Mouse (Mus musculus) Patski (cell line): Measurements from ENCODE around the gene Tigd2. TPM values are rescaled to one million over a fixed set of nuclear protein-coding genes. Genes with fewer than 3 reads are reported as not detected.

Source experiments
- ATAC-seq: fragments of 100-300 bp; one replicate; pipeline ENCODE4 v1.8.0; 2021
- CTCF ChIA-PET: fragments of 350-600 bp; sonication (Branson Sonifier 250); formaldehyde crosslinking; loops from one replicate; lab custom pipeline; 2022; ENCODE audit warnings: inconsistent platforms; lab: Charles Lee
- POLR2A ChIA-PET: fragments of 350-600 bp; sonication (Branson Sonifier 250); formaldehyde crosslinking; loops from one replicate; lab custom pipeline; 2022; ENCODE audit warnings: antibody characterized with exemption, inconsistent platforms; lab: Charles Lee
- DNase-seq: peaks from one replicate; pipeline ENCODE4 v3.0.0-alpha.2; 2011; ENCODE audit warnings: low read depth, low spot score
- H3K27me3 ChIP-seq: fragments of 371-371 bp; one replicate; pipeline ENCODE4 v1.5.1; 2021
- CTCF ChIP-seq: fragments of 100-300 bp; IDR thresholded peaks from one replicate; pipeline ENCODE4 v1.5.1; 2021
- in situ Hi-C: fragments of 300-500 bp; cut with MboI; formaldehyde crosslinking; loops from 3 replicates; pipeline ENCODE4 v1.11.1; 2018; ENCODE audit warnings: low pct_unique_long_range_greater_than_20kb, mixed read lengths
- polyA plus RNA-seq: library from polyadenylated mRNA; unstranded; gene quantifications from one replicate; pipeline ENCODE4 v1.2.3, GENCODE M21; 2021

The Tigd2 gene
- 13.3 TPM for polyA plus RNA-seq

- no peaks in the 10 kb centered on the region for H3K27me3 ChIP-seq
- ATAC-seq (peak; percentile 97), DNase-seq (peak; percentile 49)
- TF ChIP-seq CTCF, result peak; percentile 98
- in situ Hi-C loops, result no loop called here
- ChIA-PET POLR2A (interaction anchor here (1.3 kb wide), 1 partner anchor 10 kb away, joined by 5 read pairs; no protein-coding TSS in a partner anchor), CTCF (interaction anchor here (0.8 to 1.7 kb wide), 6 partner anchors 10 to 378 kb away, joined by 3 to 11 read pairs (median 3); partner anchors contain the start of gene Herc3)
These were observed at the start of gene Tigd2 for GRCm38 (mm10) chr6:59208685-59209298. Tigd2 (plus strand) TSS chr6:59208870.

- no peaks in the 10 kb centered on the region for H3K27me3 ChIP-seq
- ChIA-PET POLR2A (no interaction called here), CTCF (interaction anchor here (1.0 kb wide), 1 partner anchor 9 kb away, joined by 3 read pairs; no protein-coding TSS in a partner anchor)
- ATAC-seq, result no peak
- no peak for DNase-seq
- TF ChIP-seq CTCF, result no peak
- in situ Hi-C loops, result no loop called here
These were observed 46.7 kb upstream of the Tigd2 start for GRCm38 (mm10) chr6:59161801-59162478.

DNA sequence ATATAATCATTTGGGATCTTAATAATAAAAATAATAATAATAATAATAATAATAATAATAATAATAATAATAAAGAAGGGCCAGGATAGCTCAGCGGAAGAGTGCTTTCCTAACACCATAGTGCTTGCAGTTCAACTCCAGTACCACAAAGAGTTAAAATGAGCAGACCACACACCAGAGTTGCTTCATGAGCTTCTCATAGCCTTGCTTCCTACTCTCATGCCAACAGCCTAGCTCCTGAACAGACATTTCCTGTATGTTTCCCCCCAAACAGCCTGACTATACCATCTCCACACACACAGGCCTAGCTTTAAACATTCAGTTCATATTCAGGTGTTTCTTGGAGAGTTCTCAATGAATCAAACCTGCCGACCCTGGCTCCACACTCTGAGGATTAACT, 45.8 kb upstream of the Tigd2 start:
- TF ChIP-seq CTCF, result no peak
- ChIA-PET POLR2A (interaction anchor here (0.5 kb wide), 1 partner anchor 138 kb away, joined by 6 read pairs; the partner anchor contains the start of gene Fam13a), CTCF (interaction anchor here (1.0 kb wide), 1 partner anchor 53 kb away, joined by 3 read pairs; no protein-coding TSS in a partner anchor)
- in situ Hi-C loops, result no loop called here
- no peaks in the 10 kb centered on the region for H3K27me3 ChIP-seq
- ATAC-seq (no peak), DNase-seq (no peak)

DNA sequence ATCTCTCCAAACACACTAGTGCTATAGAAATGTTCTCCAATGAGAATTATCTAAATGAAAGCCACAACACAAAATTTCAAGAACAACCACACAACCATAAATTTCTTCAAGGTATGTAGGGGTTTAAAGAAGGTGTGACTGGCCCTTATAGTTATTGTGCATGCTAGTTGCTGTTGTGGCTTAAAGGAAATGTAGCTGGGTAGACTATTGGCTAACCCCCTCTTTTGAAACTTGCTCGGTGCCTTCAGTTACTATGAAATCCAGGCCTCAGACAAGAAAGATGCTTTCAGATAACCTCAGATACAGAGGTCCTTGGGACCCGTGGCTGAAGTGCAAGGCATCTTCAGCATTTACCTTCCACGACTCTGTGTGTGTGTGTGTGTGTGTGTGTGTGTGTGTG, 45.3 kb upstream of the Tigd2 start:
- no peaks in the 10 kb centered on the region for H3K27me3 ChIP-seq
- in situ Hi-C loops, result no loop called here
- ChIA-PET CTCF (interaction anchor here (1.0 kb wide), 1 partner anchor 53 kb away, joined by 3 read pairs; no protein-coding TSS in a partner anchor), POLR2A (interaction anchor here (0.5 kb wide), 1 partner anchor 139 kb away, joined by 6 read pairs; the partner anchor contains the start of gene Fam13a)
- DNase-seq (no peak), ATAC-seq (no peak)
- TF ChIP-seq CTCF, result no peak

DNA sequence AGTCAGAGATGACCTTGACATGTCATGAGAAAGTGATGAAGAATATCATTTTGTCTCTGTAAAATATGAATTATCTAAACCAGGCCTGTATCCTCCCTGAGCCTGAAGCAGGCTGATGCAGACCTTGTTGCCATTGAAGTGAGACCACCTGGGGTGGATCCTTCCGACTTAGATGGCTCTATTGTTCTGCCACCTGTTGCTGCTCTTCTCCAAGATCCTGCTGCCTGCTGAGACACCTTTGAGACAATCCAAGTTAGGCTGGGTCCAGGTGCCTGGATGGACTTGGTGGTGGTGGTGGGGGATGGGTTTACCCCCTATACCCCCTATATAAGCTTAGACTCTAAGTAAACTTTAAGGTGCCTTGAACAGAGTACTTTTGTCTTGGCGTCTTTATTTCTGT, 39.7 kb upstream of the Tigd2 start:
- H3K27me3 ChIP-seq, result peaks cover 5% of the 10 kb centered on the region
- DNase-seq (no peak), ATAC-seq (no peak)
- in situ Hi-C loops, result no loop called here
- CTCF ChIA-PET, result no interaction called here
- POLR2A ChIA-PET, result no interaction called here
- TF ChIP-seq CTCF, result no peak

- in situ Hi-C loops, result loop anchor here (10.0 kb wide), 1 partner anchor 246 kb away; no protein-coding TSS in a partner anchor
- POLR2A ChIA-PET, result no interaction called here
- CTCF ChIA-PET, result interaction anchor here (1.4 kb wide), 1 partner anchor 10 kb away, joined by 3 read pairs; no protein-coding TSS in a partner anchor
- DNase-seq (no peak), ATAC-seq (no peak)
- no peak for TF ChIP-seq CTCF
- peaks cover 5% of the 10 kb centered on the region for H3K27me3 ChIP-seq
These were observed 37.4 kb upstream of the Tigd2 start for GRCm38 (mm10) chr6:59171230-59171629.

DNA sequence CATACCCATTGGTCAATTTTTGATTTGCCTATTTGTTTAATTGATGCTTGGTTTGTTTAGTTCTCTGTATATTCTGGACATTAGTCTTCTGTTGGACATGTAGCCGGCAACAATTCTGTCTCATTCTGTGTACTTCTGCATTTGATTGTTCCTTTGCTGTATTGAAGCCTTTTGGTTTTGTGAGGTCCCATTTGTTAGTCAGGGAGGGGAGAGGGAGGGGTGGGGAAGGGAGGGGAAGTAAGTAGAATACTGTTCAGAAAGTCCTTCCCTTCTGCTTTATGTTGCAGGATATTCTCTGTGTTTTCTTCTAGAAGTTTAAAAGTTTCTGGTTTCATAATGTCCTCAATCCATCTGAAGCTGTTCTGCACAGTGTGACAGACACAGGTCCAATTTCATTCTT, 34.7 kb upstream of the Tigd2 start:
- ChIA-PET POLR2A (no interaction called here), CTCF (interaction anchor here (1.6 kb wide), 1 partner anchor 14 kb away, joined by 5 read pairs; no protein-coding TSS in a partner anchor)
- ATAC-seq (no peak), DNase-seq (no peak)
- in situ Hi-C loops, result loop anchor here (10.0 kb wide), 1 partner anchor 249 kb away; no protein-coding TSS in a partner anchor
- TF ChIP-seq CTCF, result no peak
- peaks cover 5% of the 10 kb centered on the region for H3K27me3 ChIP-seq

DNA sequence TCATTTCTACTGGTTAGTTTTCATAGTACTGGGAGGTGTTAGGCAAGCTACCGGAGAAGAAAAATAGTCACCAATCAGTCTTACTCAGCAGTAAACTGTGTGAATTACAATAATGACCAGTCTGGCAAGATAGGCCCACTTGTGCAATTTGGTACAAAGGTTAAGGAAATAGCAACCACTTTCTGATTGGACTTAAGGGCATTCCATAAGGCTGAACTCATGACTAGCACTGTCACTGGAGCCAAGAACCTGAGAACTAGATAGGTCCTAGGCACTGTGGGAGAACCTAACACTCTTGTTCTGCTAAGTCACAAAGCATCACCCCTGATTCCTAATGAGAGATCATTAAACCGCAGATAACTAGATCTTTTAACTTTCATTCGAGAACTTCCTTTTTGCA, 30.6 kb upstream of the Tigd2 start:
- CTCF ChIA-PET, result interaction anchor here (1.2 to 1.4 kb wide), 3 partner anchors 11 to 256 kb away, joined by 3 to 4 read pairs (median 3); no protein-coding TSS in a partner anchor
- POLR2A ChIA-PET, result no interaction called here
- DNase-seq (no peak), ATAC-seq (no peak)
- H3K27me3 ChIP-seq, result peaks cover 10% of the 10 kb centered on the region
- TF ChIP-seq CTCF, result no peak
- in situ Hi-C loops, result loop anchor here (5.0 to 10.0 kb wide), 2 partner anchors 156 to 253 kb away; partner anchors contain the start of gene Fam13a

DNA sequence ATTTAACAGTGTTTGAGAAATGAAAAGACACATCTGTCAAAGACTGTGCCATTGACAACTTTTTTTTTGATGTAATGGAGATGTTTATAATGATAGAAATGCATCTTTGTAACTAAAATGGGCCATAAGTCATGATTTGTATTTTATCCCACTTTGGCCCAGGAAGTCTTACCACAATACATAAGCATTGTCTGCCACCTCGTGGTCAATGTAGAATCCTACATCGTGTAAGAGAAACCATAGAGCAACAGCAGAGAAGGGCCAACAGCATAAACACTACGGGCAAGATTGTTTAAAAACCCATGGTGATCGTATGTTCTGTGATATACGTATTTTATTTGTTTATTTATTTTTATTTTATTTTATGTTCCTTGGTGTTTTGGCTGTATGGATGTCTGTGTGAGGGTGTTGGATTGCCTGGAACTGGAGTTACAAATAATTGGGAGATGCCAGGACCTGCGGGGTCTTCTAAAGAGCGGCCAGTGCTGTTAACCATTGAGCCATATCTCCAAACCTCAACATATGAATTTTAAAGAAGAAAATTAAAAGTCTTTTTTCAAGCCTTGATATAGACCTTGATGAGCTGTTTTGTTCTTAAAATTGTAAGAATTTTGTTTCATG, 28.2 kb upstream of the Tigd2 start:
- TF ChIP-seq CTCF, result peak; percentile 66
- ATAC-seq, result peak; percentile 64
- POLR2A ChIA-PET, result interaction anchor here (0.6 to 0.7 kb wide), 2 partner anchors 26 to 327 kb away, joined by 4 to 5 read pairs; no protein-coding TSS in a partner anchor

More for the DNA sequence above, 28.2 kb upstream of the Tigd2 start:
- H3K27me3 ChIP-seq, result peaks cover 12% of the 10 kb centered on the region
- DNase-seq, result peak; percentile 20
- CTCF ChIA-PET, result interaction anchor here (0.7 to 2.5 kb wide), 5 partner anchors 8 to 259 kb away, joined by 3 to 7 read pairs (median 4); partner anchors contain the start of gene Tigd2
- in situ Hi-C loops, result no loop called here
